Mouse (Mus musculus) heart, embryonic 11.5 days (tissue): ENCODE data around the gene Gm13090. TPM values are rescaled to one million over a fixed set of nuclear protein-coding genes. Genes with fewer than 3 reads are reported as not detected.

Source experiments
- ATAC-seq: fragments of 200-750 bp; cut with Nextera tagmentation; replicated peaks from 2 replicates; pipeline ENCODE4 v1.8.0; 2017; ENCODE audit warnings: moderate library complexity; ENCODE audit not compliant: insufficient number of reproducible peaks, low FRiP score, low TSS enrichment
- H3K27ac ChIP-seq: fragments of 300-500 bp; sonication (generic); 2 replicates; pipeline ENCODE4 v1.5.1; 2014; ENCODE audit warnings: mild to moderate bottlenecking, low read depth, low read length
- H3K27me3 ChIP-seq: fragments of 300-500 bp; sonication (generic); 2 replicates; pipeline ENCODE4 v1.6.1; 2014; ENCODE audit warnings: mild to moderate bottlenecking, low read length, mixed read lengths; ENCODE audit not compliant: control insufficient read depth, insufficient read depth
- H3K36me3 ChIP-seq: fragments of 300-500 bp; sonication (generic); 2 replicates; pipeline ENCODE4 v1.6.1; 2014; ENCODE audit warnings: mild to moderate bottlenecking, low read length, moderate library complexity, mixed read lengths; ENCODE audit not compliant: control insufficient read depth, insufficient read depth
- H3K4me1 ChIP-seq: fragments of 300-500 bp; sonication (generic); 2 replicates; pipeline ENCODE4 v1.6.1; 2014; ENCODE audit warnings: low read length; ENCODE audit not compliant: control insufficient read depth, insufficient read depth
- H3K4me2 ChIP-seq: fragments of 300-500 bp; sonication (generic); 2 replicates; pipeline ENCODE4 v1.6.1; 2014; ENCODE audit warnings: mild to moderate bottlenecking, moderate library complexity
- H3K4me3 ChIP-seq: fragments of 300-500 bp; sonication (generic); 2 replicates; pipeline ENCODE4 v1.5.1; 2014; ENCODE audit warnings: low read depth, low read length
- H3K9ac ChIP-seq: fragments of 300-500 bp; sonication (generic); 2 replicates; pipeline ENCODE4 v1.6.1; 2014; ENCODE audit warnings: mild to moderate bottlenecking, low read depth, low read length, moderate library complexity
- H3K9me3 ChIP-seq: fragments of 300-500 bp; sonication (generic); replicated peaks from 2 replicates; pipeline ENCODE4 v1.6.1; 2016; ENCODE audit warnings: low read length; ENCODE audit not compliant: control insufficient read depth
- WGBS: fragments of 180-500 bp; shearing (Covaris S2); extraction: QIAGEN DNeasy Blood & Tissue Kit; methylation state at CpG from one replicate; pipeline ENCODE4 v1.1.7; 2014; ENCODE audit not compliant: insufficient replicate concordance; 5-methylcytosine and 5-hydroxymethylcytosine counted together
- polyA plus RNA-seq: library from polyadenylated mRNA; unstranded; fragments of >200 nt; fragmentation: Nextera tagmentation; extraction: Ambion mirVana; gene quantifications from 2 replicates; pipeline ENCODE4 v1.2.1, GENCODE M21; 2014

Gm13090 gene
- polyA plus RNA-seq, 1 experiment from 2014 or later = 0.21 TPM

- Histone ChIP-seq H3K36me3 (no peaks in the 10 kb centered on the region), H3K9ac (peak overlapping the region; percentile 87), H3K4me2 (peak overlapping the region; percentile 98), H3K9me3 (no peaks in the 10 kb centered on the region), H3K27me3 (peaks cover 3% of the 10 kb centered on the region), H3K4me1 (peaks cover 28% of the 10 kb centered on the region), H3K4me3 (peak overlapping the region; percentile 65), H3K27ac (peak overlapping the region; percentile 76)
- WGBS = 9% methylated on average over 9 of the region's 10 CpGs
- ATAC-seq = peak; percentile 20; the same call in 1 of the 2 replicates
Observed at GRCm38 (mm10) chr4:151127636-151128548, 38.5 kb downstream of the Gm13090 start.

- ATAC-seq = peak; percentile 53; the same call in 1 of the 2 replicates
- Histone ChIP-seq H3K27ac (peak overlapping the region; percentile 76), H3K9me3 (no peaks in the 10 kb centered on the region), H3K4me2 (peak overlapping the region; percentile 98), H3K27me3 (peaks cover 3% of the 10 kb centered on the region), H3K4me3 (peak overlapping the region; percentile 65), H3K4me1 (peaks cover 28% of the 10 kb centered on the region), H3K9ac (peak overlapping the region; percentile 87), H3K36me3 (no peaks in the 10 kb centered on the region)
- under 1% methylated on average over 69 of the region's 69 CpGs for WGBS
Observed at GRCm38 (mm10) chr4:151128641-151129541, 39.5 kb downstream of the Gm13090 start.

GRCm38 (mm10) chr4:151129725-151130557, 40.6 kb downstream of the Gm13090 start:
- Histone ChIP-seq H3K4me3 (peak overlapping the region; percentile 65; the same call in 1 of the 2 replicates), H3K9ac (no peak overlapping the region; the same call in 1 of the 2 replicates), H3K4me1 (peaks cover 26% of the 10 kb centered on the region), H3K27me3 (peaks cover 3% of the 10 kb centered on the region), H3K27ac (no peak overlapping the region), H3K36me3 (no peaks in the 10 kb centered on the region), H3K4me2 (peak overlapping the region; percentile 98), H3K9me3 (no peaks in the 10 kb centered on the region)
- 62% methylated on average over 16 of the region's 16 CpGs for WGBS
- ATAC-seq = no peak

GRCm38 (mm10) chr4:151130756-151131490, 41.6 kb downstream of the Gm13090 start:
- H3K27ac ChIP-seq = no peak overlapping the region
- H3K27me3 ChIP-seq = peaks cover 3% of the 10 kb centered on the region
- no peaks in the 10 kb centered on the region for H3K36me3 ChIP-seq
- peaks cover 20% of the 10 kb centered on the region for H3K4me1 ChIP-seq
- no peak overlapping the region for H3K4me2 ChIP-seq
- no peak overlapping the region for H3K4me3 ChIP-seq
- WGBS = 63% methylated on average over 9 of the region's 9 CpGs
- no peaks in the 10 kb centered on the region for H3K9me3 ChIP-seq
- H3K9ac ChIP-seq = no peak overlapping the region
- ATAC-seq = no peak

- Histone ChIP-seq H3K27ac (no peak overlapping the region), H3K4me3 (no peak overlapping the region), H3K36me3 (no peaks in the 10 kb centered on the region), H3K4me1 (peaks cover 20% of the 10 kb centered on the region), H3K9ac (no peak overlapping the region), H3K4me2 (no peak overlapping the region), H3K9me3 (no peaks in the 10 kb centered on the region), H3K27me3 (no peaks in the 10 kb centered on the region; the same call in 1 of the 2 replicates)
- ATAC-seq = no peak
- WGBS = 66% methylated on average over 9 of the region's 9 CpGs
Observed at GRCm38 (mm10) chr4:151132493-151132892, 43.1 kb downstream of the Gm13090 start.

- H3K36me3 ChIP-seq = no peaks in the 10 kb centered on the region
- no peaks in the 10 kb centered on the region; the same call in 1 of the 2 replicates for H3K27me3 ChIP-seq
- WGBS = 47% methylated on average over 4 of the region's 4 CpGs
- H3K4me3 ChIP-seq = no peak overlapping the region
- no peak overlapping the region for H3K4me2 ChIP-seq
- no peak overlapping the region for H3K27ac ChIP-seq
- H3K4me1 ChIP-seq = peaks cover 22% of the 10 kb centered on the region
- ATAC-seq = no peak
- H3K9me3 ChIP-seq = no peaks in the 10 kb centered on the region
- no peak overlapping the region for H3K9ac ChIP-seq
Observed at GRCm38 (mm10) chr4:151133760-151134159, 44.4 kb downstream of the Gm13090 start.

GRCm38 (mm10) chr4:151135491-151135890, 46.1 kb downstream of the Gm13090 start:
- ATAC-seq = no peak
- H3K4me2 ChIP-seq = no peak overlapping the region
- no peak overlapping the region for H3K9ac ChIP-seq
- no peak overlapping the region for H3K27ac ChIP-seq
- H3K4me3 ChIP-seq = no peak overlapping the region
- H3K4me1 ChIP-seq = peaks cover 20% of the 10 kb centered on the region
- peaks cover 3% of the 10 kb centered on the region; the same call in 1 of the 2 replicates for H3K27me3 ChIP-seq
- H3K9me3 ChIP-seq = no peaks in the 10 kb centered on the region
- H3K36me3 ChIP-seq = no peaks in the 10 kb centered on the region
- WGBS = 82% methylated on average over 8 of the region's 8 CpGs
